Mouse (Mus musculus): ENCODE results near the gene Trmt13.

GRCm38 (mm10) chr3:116632971-116633370, 18.6 kb upstream of the Trmt13 start:
- TF ChIP-seq POLR2A (IDR thresholded peaks at IDR 0.05; ENCODE audit: extremely low read depth, insufficient read depth, low read length) (no peak), CTCF (IDR thresholded peaks at IDR 0.05; ENCODE audit: extremely low read depth, insufficient read depth, low read length) (no peak)
